Mouse (Mus musculus) bone marrow, adult 2 months (tissue): ENCODE results near the gene Trim47.
"Not testable (repeated sequence)": the region's sequence is repeated elsewhere in the genome, so short reads cannot be mapped to it uniquely, and the experiment has no call there.

Source experiments
- CTCF ChIP-seq: fragments of 200-500 bp; IDR thresholded peaks from 2 replicates; pipeline ENCODE4 v1.5.1; 2011; ENCODE audit warnings: low read length, control low read depth; ENCODE audit not compliant: control insufficient read depth, insufficient read depth
- POLR2A ChIP-seq: fragments of 200-500 bp; IDR thresholded peaks from 2 replicates; pipeline ENCODE4 v1.6.1; 2011; ENCODE audit warnings: low read depth, mild to moderate bottlenecking, control low read depth, low read length, borderline replicate concordance; ENCODE audit not compliant: control insufficient read depth

DNA sequence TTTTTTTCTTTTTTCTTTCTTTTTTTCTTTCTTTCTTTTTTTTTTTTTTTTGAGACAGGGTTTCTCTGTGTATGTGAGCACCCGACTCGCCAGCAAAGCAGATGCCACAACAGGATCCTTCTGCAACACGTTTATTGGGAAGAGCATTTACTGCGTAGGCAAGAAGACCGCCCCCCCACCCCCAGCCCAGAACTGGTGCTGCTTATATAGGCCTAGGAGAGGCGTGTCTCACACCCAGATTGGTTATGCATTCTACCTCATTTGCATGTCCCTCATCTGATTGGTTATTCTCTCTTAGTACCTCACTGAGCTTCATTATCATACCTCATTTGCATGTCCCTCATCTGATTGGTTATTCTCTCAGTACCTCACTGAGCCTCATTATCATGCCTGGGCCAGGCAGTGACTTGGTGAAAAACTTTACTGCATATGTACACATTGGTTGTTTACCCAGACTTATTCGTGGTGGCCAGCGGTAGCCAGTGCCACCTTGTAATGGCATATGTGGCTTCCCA is 5.2 kb downstream of the Trim47 start:
- TF ChIP-seq CTCF, POLR2A: not testable (repeated sequence)
